Mouse (Mus musculus): ENCODE results near the gene Egfl7. TPM values are rescaled to one million over a fixed set of nuclear protein-coding genes. Genes with fewer than 3 reads are reported as not detected.

The Egfl7 gene
- polyA plus RNA-seq, 1 experiment = 5.6 TPM

DNA sequence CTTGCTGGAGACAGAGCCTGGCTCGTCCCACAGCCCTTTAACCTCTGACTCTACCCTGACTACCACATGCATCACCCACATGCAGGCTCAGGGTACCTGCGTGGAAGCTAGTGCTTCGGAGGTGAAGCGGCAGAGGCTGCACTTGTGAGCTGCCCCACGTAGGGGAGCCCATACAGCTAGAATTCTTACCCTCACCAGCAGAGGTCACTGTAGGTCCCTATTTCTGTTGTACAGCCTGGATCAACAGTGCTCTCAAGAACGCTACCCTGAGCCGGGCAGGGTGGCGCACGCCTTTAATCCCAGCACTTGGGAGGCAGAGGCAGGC, 14.2 kb downstream of the Egfl7 start:
- no peak overlapping the region for H3ac ChIP-seq (ENCODE audit: control insufficient read depth, insufficient read length, low read depth)
- no peak overlapping the region for H3K4me3 ChIP-seq (ENCODE audit: insufficient read depth, poor library complexity, severe bottlenecking)
- H3K79me2 ChIP-seq (ENCODE audit: control insufficient read depth, insufficient read depth) = no peaks in the 10 kb centered on the region
- no peaks in the 10 kb centered on the region for H3K79me3 ChIP-seq (ENCODE audit: low read depth)
- no peaks in the 10 kb centered on the region for H3K27me3 ChIP-seq (ENCODE audit: control insufficient read depth, insufficient read depth, insufficient read length)
- TF ChIP-seq CEBPB (IDR thresholded peaks at IDR 0.05; ENCODE audit: low read depth) = no peak
- TF ChIP-seq USF1 (IDR thresholded peaks at IDR 0.05; ENCODE audit: low read depth) = no peak
- no peak for TF ChIP-seq MAX (IDR thresholded peaks at IDR 0.05)
- no peak for TF ChIP-seq CTCF (IDR thresholded peaks at IDR 0.05; ENCODE audit: control insufficient read depth, insufficient read depth, insufficient read length)
- TF ChIP-seq MYOG (IDR thresholded peaks at IDR 0.05; ENCODE audit: control insufficient read depth, extremely low read depth, insufficient read length) = no peak
- TF ChIP-seq FOSL1 (IDR thresholded peaks at IDR 0.05; ENCODE audit: insufficient read depth, low read length, poor library complexity, severe bottlenecking) = no peak
- no peak for TF ChIP-seq MYOD1 (IDR thresholded peaks at IDR 0.05; ENCODE audit: control insufficient read depth, insufficient read length, low read depth)
- peaks cover 16% of the 10 kb centered on the region for H3K36me3 ChIP-seq (ENCODE audit: control insufficient read depth, insufficient read depth)

DNA sequence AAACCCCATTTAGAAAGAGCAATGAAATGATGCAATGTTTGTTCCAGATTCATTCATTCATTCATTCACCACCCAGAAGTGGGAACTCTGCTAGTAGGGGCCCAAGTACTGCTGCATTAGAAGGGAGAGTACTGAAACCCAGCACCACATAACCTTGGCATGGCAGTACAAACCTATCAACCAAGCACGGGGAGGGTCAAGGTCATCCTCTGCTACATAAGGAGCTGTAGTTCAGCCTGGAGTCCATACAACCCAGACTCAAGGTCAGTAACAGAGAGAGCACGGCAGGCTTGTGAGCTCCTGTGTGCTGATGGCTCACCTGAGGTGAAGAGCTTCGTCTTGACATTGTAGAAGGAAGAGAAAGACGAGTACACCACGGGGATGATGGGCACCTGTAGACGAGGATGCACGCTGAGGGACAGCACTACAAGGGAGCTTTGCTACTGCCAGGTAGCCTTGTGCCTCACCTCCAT, 14.7 kb downstream of the Egfl7 start:
- Histone ChIP-seq H3K36me3 (ENCODE audit: control insufficient read depth, insufficient read depth) (peaks cover 16% of the 10 kb centered on the region), H3K4me3 (ENCODE audit: insufficient read depth, poor library complexity, severe bottlenecking) (no peak overlapping the region), H3K79me2 (ENCODE audit: control insufficient read depth, insufficient read depth) (no peaks in the 10 kb centered on the region), H3K27me3 (ENCODE audit: control insufficient read depth, insufficient read depth, insufficient read length) (no peaks in the 10 kb centered on the region), H3K79me3 (ENCODE audit: low read depth) (no peaks in the 10 kb centered on the region), H3ac (ENCODE audit: control insufficient read depth, insufficient read length, low read depth) (no peak overlapping the region)
- TF ChIP-seq MAX (IDR thresholded peaks at IDR 0.05) (no peak), CEBPB (IDR thresholded peaks at IDR 0.05; ENCODE audit: low read depth) (no peak), FOSL1 (IDR thresholded peaks at IDR 0.05; ENCODE audit: insufficient read depth, low read length, poor library complexity, severe bottlenecking) (no peak), MYOG (IDR thresholded peaks at IDR 0.05; ENCODE audit: control insufficient read depth, extremely low read depth, insufficient read length) (no peak), MYOD1 (IDR thresholded peaks at IDR 0.05; ENCODE audit: control insufficient read depth, insufficient read length, low read depth) (no peak), CTCF (IDR thresholded peaks at IDR 0.05; ENCODE audit: control insufficient read depth, insufficient read depth, insufficient read length) (no peak), USF1 (IDR thresholded peaks at IDR 0.05; ENCODE audit: low read depth) (no peak)

DNA sequence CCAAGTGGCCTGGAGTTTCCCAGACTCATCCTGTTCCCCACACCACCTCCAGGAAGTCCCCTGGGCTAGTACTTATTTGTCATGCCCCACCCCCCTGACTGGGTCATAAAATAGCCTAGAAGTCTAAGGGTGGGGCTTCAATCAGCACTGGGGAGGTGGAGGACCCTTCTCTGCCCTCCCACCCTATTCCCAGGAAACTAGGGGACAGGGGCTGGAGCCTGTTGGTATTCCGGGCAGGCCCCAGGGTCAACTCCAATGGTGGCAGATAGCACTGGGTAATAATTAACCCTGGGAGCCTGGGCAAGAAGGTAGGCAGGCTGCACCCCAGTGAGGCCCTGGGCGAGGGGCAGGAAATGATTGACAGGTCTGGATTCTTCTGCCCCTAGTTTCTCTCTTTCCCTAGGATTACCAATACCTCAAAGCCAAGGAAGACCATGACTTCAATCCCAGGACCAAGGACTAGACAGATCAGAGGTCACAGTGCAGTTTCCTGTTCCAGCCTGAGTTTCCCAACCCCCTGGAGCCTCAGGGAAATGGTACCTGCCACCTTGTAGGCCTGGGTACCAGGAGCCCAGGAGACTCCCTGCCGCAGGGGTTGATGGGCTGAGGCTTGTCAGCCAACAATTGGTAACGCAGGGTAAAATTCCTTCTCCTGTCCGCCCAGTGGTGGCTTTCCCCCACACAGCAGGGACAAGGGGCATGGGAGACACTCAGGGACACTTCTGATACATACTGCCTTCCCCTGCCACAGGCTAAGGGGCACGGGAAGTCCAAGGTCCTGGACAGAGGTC, 15.3 kb downstream of the Egfl7 start:
- no peaks in the 10 kb centered on the region for H3K79me3 ChIP-seq (ENCODE audit: low read depth)
- no peak overlapping the region for H3ac ChIP-seq (ENCODE audit: control insufficient read depth, insufficient read length, low read depth)
- no peak overlapping the region for H3K4me3 ChIP-seq (ENCODE audit: insufficient read depth, poor library complexity, severe bottlenecking)
- TF ChIP-seq MYOG (IDR thresholded peaks at IDR 0.05; ENCODE audit: control insufficient read depth, extremely low read depth, insufficient read length) (no peak), MAX (IDR thresholded peaks at IDR 0.05) (no peak), MYOD1 (IDR thresholded peaks at IDR 0.05; ENCODE audit: control insufficient read depth, insufficient read length, low read depth) (no peak), CEBPB (IDR thresholded peaks at IDR 0.05; ENCODE audit: low read depth) (no peak), USF1 (IDR thresholded peaks at IDR 0.05; ENCODE audit: low read depth) (no peak), FOSL1 (IDR thresholded peaks at IDR 0.05; ENCODE audit: insufficient read depth, low read length, poor library complexity, severe bottlenecking) (no peak), CTCF (IDR thresholded peaks at IDR 0.05; ENCODE audit: control insufficient read depth, insufficient read depth, insufficient read length) (no peak)
- H3K79me2 ChIP-seq (ENCODE audit: control insufficient read depth, insufficient read depth) = peaks cover 5% of the 10 kb centered on the region
- peaks cover 16% of the 10 kb centered on the region for H3K36me3 ChIP-seq (ENCODE audit: control insufficient read depth, insufficient read depth)
- H3K27me3 ChIP-seq (ENCODE audit: control insufficient read depth, insufficient read depth, insufficient read length) = no peaks in the 10 kb centered on the region

GRCm38 (mm10) chr2:26595725-26596435, 16.1 kb downstream of the Egfl7 start:
- no peaks in the 10 kb centered on the region for H3K79me3 ChIP-seq (ENCODE audit: low read depth)
- TF ChIP-seq USF1 (IDR thresholded peaks at IDR 0.05; ENCODE audit: low read depth) (no peak), CEBPB (IDR thresholded peaks at IDR 0.05; ENCODE audit: low read depth) (no peak), CTCF (IDR thresholded peaks at IDR 0.05; ENCODE audit: control insufficient read depth, insufficient read depth, insufficient read length) (no peak), MAX (IDR thresholded peaks at IDR 0.05) (no peak), FOSL1 (IDR thresholded peaks at IDR 0.05; ENCODE audit: insufficient read depth, low read length, poor library complexity, severe bottlenecking) (no peak), MYOD1 (IDR thresholded peaks at IDR 0.05; ENCODE audit: control insufficient read depth, insufficient read length, low read depth) (no peak), MYOG (IDR thresholded peaks at IDR 0.05; ENCODE audit: control insufficient read depth, extremely low read depth, insufficient read length) (no peak)
- no peaks in the 10 kb centered on the region for H3K27me3 ChIP-seq (ENCODE audit: control insufficient read depth, insufficient read depth, insufficient read length)
- H3K79me2 ChIP-seq (ENCODE audit: control insufficient read depth, insufficient read depth) = peaks cover 5% of the 10 kb centered on the region
- H3K36me3 ChIP-seq (ENCODE audit: control insufficient read depth, insufficient read depth) = peaks cover 16% of the 10 kb centered on the region
- no peak overlapping the region for H3ac ChIP-seq (ENCODE audit: control insufficient read depth, insufficient read length, low read depth)
- no peak overlapping the region for H3K4me3 ChIP-seq (ENCODE audit: insufficient read depth, poor library complexity, severe bottlenecking)

- H3ac ChIP-seq (ENCODE audit: control insufficient read depth, insufficient read length, low read depth) = no peak overlapping the region
- H3K79me2 ChIP-seq (ENCODE audit: control insufficient read depth, insufficient read depth) = peaks cover 5% of the 10 kb centered on the region
- no peaks in the 10 kb centered on the region for H3K79me3 ChIP-seq (ENCODE audit: low read depth)
- no peaks in the 10 kb centered on the region for H3K27me3 ChIP-seq (ENCODE audit: control insufficient read depth, insufficient read depth, insufficient read length)
- TF ChIP-seq FOSL1 (IDR thresholded peaks at IDR 0.05; ENCODE audit: insufficient read depth, low read length, poor library complexity, severe bottlenecking) (no peak), USF1 (IDR thresholded peaks at IDR 0.05; ENCODE audit: low read depth) (no peak), MAX (IDR thresholded peaks at IDR 0.05) (no peak), CEBPB (IDR thresholded peaks at IDR 0.05; ENCODE audit: low read depth) (no peak), MYOD1 (IDR thresholded peaks at IDR 0.05; ENCODE audit: control insufficient read depth, insufficient read length, low read depth) (no peak), MYOG (IDR thresholded peaks at IDR 0.05; ENCODE audit: control insufficient read depth, extremely low read depth, insufficient read length) (no peak), CTCF (IDR thresholded peaks at IDR 0.05; ENCODE audit: control insufficient read depth, insufficient read depth, insufficient read length) (no peak)
- H3K36me3 ChIP-seq (ENCODE audit: control insufficient read depth, insufficient read depth) = peaks cover 16% of the 10 kb centered on the region
- H3K4me3 ChIP-seq (ENCODE audit: insufficient read depth, poor library complexity, severe bottlenecking) = no peak overlapping the region
Measured at GRCm38 (mm10) chr2:26596898-26597297, 17.1 kb downstream of the Egfl7 start.

Data from C2C12 (cell line).